Mouse (Mus musculus): Measurements from ENCODE around the gene Tmem45b.
"Not testable (repeated sequence)": the region's sequence is repeated elsewhere in the genome, so short reads cannot be mapped to it uniquely, and the experiment has no call there.

The Tmem45b gene

GRCm38 (mm10) chr9:31463692-31464474 lies at the start of gene Tmem45b:
Gene Tmem45b, minus strand, starts transcription at chr9:31464462.
- no peak for DNase-seq

DNA sequence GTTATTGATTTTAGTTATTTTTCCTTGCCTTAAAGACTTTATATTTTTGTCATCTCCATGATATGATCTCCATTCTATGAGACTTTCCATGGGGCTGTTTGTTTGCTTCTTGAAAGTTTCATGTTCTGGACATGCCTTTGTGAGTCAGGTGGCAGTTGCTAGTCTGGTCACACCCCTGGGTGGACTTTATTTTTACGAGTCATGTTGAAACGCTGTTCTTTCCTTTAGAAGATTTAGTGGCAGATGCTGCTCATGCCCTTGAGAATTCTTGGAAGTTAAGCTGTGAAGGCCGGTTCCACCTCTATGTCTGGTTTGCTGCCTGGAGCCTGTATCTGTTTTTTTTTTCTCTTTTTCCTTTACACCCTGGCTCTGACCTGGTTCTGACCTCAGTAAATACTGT lies 43.9 kb upstream of the Tmem45b start:
- no peak for DNase-seq

- not testable (repeated sequence) for DNase-seq
Measured at GRCm38 (mm10) chr9:31501221-31501620, 37.0 kb upstream of the Tmem45b start.

DNA sequence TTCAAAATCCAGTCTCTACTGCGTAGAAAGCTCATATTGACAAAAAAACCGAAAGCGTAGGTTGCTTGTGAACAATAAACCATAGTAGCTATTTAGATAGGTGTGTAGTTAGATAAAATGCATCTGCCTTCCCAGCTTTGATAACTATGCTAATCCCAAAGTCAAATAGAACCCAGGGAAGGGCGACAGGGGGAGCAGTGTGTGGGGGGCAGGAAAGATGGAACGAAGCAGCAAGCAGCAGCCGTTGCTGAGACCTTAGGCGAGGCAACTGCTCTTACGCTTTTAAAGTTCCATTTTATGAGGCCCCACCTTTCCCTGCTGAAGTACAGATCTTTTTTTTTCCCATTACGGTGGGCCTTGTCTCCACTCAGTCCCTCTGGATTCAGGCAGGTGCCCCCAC lies 1.1 kb downstream of the Tmem45b start:
- DNase-seq = no peak

DNA sequence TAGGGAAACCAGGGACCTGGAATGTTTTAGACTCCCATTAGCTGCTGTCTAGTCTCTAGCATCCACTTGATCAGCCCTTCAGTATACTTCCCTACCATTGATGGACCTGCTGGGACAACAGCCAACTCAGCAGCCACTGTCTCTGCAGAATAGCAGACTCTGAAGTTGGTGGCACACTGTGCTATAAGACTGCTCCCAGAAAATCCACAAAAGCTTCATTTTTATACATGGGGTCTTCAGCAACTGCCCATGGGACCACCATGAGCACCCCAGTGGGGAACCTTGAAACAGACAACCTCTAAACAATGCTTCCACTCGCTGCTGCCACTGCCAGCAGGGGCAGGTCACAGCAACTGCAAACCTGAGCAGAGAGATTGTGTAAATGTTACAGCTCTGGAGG lies 9.9 kb downstream of the Tmem45b start:
- no peak for DNase-seq

DNA sequence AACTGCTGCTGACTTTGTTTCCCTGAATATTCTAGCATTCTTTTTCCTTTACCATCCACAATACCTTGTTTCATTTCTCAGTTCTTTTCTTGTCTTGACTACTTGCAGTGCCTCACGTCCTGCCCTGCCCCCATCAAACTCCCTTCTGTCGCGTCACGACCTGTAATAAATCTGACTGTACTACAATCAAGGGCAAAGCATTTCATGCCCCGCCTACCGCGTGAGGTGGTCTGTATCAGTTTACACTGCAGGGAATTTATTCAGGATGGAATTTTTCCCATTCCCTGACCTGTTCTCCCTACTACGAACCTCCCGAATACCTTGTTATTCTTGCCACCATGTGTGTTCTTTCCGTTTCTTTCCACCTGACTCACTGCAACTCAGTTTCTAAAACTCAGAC lies 12.1 kb downstream of the Tmem45b start:
- DNase-seq = no peak

DNA sequence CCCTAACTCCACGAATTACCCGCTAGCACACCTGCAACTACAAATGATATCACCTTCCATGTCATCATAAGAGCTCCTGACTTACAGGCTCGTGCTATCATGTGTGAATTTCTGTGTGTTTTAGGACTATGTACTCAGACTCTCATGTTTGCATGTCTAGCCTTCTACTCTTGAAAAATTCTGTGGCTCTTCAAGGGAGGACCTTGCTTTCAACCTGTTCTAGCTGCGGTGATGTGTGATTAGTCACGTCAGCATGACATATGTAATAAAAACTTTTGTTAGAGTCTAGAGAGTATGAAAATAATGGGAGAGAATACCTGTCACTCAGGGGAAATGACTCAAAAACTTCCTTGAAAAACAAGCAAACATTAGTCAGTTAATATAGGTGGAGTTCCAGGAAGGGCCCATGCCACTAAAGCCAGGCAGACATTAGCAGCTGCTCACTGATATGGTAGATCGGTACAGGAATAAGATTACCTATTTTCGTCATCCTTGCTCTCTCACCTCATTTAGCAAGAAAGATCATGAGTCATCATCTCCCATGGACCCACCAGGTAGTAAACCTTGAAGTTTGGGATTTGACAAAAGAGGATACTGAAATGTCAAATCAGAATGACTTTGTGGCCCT lies 15.0 kb downstream of the Tmem45b start:
- DNase-seq = no peak

DNA sequence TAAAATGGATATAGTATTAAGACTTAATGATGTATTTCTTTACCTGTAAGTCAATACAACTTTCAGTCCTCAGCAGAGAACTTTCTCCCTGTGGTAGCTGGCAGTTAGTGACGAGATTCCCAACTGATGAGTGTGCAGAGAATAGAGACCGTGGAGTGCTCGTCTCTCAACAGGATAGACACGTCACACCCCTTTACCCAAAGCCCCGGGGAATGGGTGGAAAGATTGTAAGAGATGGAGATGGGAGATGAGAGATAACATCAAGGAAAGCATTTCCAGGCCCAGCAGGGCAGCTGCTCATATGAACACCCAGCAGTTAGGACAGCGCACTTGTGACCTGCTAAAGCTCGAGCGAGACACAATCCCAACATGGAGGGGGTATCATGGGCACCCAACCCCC lies 20.0 kb downstream of the Tmem45b start:
- DNase-seq = no peak

GRCm38 (mm10) chr9:31441487-31441886 lies 22.8 kb downstream of the Tmem45b start:
- DNase-seq = no peak

DNA sequence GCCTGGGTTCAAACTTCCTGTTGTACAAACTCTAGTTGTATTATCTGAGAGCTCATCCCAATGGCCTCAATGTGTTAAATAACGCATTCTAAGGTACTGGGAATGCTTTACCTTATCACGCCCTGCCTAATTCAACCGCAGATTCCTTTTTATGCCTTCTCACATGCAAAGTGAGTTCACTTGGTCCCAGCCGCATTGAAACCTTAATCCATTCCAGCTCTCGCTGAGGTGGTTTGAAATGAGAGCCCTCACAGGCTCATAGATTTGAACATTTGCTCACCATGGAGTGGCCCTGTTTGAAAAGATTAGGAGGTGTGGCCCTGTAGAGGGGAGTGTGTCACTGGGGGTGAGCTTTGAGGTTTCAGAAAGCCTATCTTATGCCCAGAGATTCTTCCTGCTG lies 23.9 kb downstream of the Tmem45b start:
- no peak for DNase-seq

- DNase-seq = no peak
Measured at GRCm38 (mm10) chr9:31439341-31439740, 24.9 kb downstream of the Tmem45b start.

DNA sequence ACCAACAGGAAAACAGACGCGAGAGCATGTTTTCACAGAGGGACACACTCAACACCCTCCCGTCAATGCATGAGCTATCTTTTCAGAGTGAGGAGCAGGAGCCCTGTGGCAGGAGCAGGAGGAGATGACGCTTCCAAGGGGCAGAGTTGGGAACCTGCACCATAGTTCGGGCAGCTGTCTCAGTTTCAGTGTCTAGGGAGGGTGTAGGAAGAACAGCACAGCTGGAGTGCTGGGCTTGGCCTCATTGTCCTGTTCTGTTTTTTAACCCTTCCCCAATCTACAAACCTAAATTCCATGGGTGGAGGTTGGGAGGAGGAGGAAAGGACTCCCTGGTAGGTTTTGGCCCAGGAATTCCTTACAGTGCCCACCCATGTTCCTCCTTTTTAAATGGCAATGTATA lies 25.4 kb downstream of the Tmem45b start:
- DNase-seq = no peak

- DNase-seq = no peak
Measured at GRCm38 (mm10) chr9:31437861-31438260, 26.4 kb downstream of the Tmem45b start.

- no peak for DNase-seq
Measured at GRCm38 (mm10) chr9:31435415-31435814, 28.8 kb downstream of the Tmem45b start.

- no peak for DNase-seq
Measured at GRCm38 (mm10) chr9:31433431-31433830, 30.8 kb downstream of the Tmem45b start.

- DNase-seq = no peak
Measured at GRCm38 (mm10) chr9:31432336-31432975, 31.8 kb downstream of the Tmem45b start.

- no peak for DNase-seq
Measured at GRCm38 (mm10) chr9:31431751-31432150, 32.5 kb downstream of the Tmem45b start.

DNA sequence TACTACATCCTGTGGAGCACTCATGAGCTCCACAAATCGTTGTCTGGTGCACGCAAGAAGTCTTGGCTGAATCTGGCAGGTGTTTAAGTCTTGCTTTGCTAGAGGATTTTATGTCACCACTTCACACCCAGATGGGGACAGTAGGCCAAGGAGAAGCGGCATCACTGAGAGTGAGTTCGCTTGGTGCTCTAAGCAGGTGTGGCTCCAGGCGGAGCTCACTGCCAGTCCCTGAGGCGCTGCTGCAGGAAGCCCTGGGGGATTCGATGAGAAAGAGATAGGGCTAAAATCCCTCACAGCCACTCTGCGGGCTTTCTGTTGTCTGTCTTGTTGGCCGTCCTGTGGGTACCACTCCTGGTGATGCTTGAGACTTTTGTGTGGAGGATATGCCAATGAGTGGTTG lies 34.3 kb downstream of the Tmem45b start:
- DNase-seq = no peak

- DNase-seq = no peak
Measured at GRCm38 (mm10) chr9:31428971-31429370, 35.3 kb downstream of the Tmem45b start.

DNA sequence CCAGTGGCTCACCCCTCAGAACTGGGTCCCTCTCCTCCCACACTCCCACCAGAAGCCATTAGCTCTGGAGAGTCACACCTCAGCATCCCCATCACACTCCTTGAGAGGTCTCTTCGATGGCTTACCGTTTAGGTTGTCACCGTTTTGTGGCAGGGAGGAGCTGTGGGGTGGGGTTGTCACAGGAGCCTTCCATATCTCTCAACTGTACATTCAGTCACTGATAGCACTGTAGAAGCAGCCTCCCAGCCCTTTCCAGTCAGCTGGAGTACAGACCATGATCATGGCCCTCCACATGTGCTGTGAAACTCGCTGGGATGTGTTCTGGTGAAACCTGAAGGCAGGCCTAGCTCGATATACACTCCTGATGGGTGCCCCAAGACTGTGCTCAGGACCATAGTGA lies 42.1 kb downstream of the Tmem45b start:
- DNase-seq = no peak

DNA sequence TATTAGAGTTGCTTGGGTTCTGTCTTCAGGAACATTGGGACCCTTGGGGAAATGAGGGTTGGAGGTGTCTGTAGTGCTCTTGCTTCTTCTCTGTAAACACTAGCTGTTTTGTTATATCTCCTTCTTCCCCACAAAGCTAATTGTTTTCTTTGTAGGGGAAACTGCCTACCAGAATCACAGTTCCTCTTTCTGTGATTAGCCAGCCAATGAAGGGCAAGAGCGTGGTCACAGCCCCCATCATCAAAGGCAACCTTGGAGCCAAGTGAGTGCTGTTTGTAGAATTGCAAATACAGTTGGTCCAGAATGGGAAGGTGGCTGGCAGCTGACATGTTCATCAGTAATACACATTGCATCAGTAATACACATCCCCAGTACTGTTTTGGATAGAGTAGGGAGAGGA lies 45.4 kb downstream of the Tmem45b start:
- DNase-seq = no peak

- DNase-seq = no peak
Measured at GRCm38 (mm10) chr9:31412165-31412564, 52.1 kb downstream of the Tmem45b start.

- DNase-seq = no peak
Measured at GRCm38 (mm10) chr9:31405217-31405616, 59.0 kb downstream of the Tmem45b start.

GRCm38 (mm10) chr9:31404311-31404710 lies 60.0 kb downstream of the Tmem45b start:
- DNase-seq = no peak
